Mouse (Mus musculus): ENCODE measurements around the gene Btbd16.

Btbd16 gene

DNA sequence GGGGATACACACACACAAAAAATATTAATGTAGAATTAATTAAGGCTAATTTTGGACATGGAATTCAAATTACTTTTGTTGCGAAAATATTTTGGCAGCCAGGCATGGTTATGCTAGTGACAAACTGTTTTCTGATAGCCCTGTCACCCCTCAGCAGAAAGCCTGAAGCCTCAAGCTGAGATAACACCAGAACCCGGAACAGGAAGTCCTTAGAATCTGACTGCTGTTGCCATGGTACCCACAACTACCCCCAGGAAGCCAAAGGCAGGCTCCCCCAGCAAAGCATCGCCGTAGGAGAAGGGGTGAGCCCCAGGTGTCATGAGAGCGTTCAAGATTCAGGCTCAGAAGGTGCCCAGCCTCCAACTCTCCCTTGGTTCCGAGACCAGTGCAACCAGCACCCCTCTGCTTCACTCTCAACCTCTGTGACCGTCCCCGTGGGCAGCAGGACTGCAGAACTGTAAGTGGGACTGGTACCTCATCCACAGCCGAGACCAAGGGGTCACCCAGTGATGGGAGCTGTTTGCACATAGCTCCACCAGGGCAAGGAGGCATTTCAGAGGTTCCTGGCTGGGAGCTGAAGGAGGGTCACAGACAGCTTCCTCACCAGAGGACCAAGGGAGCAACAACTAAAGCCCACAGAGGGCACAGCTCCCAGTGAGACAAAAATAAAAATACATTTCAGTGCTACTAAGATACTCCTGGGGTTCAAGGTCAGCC is at the start of gene Btbd16:
Btbd16 (plus strand) TSS at position 156 of the 717 bp plus-strand sequence.
- no peak for DNase-seq (ENCODE audit: extremely low read depth, low read depth, low spot score)

DNA sequence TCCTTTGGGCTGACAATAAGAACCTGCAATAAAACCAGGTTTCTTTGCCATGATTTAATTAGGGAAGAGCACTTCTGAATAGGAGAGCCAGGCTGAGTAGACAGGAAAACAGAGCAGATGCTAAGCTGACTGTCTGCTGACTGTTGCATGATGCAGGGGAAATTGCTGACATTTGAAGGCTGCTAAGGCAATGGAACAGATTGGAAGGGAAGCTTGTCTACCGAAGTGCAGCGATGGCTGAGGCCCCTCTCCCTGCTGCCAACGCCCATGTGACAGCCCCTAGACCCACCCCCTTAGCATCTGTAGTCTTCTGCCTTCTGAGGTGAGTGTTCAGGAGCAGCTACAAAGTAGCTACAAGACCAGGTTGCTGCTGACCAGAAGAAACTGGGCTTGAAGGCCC is 47.7 kb upstream of the Btbd16 start:
- DNase-seq (ENCODE audit: extremely low read depth, low read depth, low spot score), result no peak

DNA sequence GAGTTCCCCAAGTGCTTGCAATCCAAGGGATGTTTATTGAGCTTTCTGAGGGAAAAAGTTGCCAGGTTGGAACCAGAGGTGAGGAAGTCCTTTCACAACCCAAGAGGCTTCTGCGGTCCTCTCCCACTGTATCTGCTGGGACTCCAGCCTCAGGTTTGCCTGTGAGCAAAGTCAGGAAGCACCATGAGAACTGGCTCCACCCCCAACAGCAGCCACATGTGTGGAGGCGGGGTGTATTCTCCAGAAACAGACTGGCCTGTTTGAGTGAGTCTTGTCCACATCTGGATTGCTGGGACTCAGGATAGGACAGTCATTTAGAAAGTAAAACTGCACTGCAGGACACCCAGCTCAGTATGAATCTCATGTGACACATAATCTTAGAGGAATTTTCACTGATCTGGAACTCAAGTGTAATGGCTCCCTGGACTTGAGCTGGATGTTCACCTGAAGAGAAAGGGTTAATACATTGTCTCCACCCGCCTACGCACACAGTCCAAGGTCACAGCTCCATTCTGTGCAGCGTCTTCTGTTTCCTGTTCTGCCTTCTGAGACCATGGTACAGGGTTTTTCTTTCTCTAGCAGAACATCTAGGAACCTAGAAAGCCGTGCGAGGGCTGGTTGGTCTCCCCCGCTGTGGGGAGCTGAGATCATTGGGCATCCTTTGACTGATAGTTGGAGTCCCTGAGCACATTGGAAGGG is 47.0 kb upstream of the Btbd16 start:
- no peak for DNase-seq (ENCODE audit: extremely low read depth, low read depth, low spot score)

DNA sequence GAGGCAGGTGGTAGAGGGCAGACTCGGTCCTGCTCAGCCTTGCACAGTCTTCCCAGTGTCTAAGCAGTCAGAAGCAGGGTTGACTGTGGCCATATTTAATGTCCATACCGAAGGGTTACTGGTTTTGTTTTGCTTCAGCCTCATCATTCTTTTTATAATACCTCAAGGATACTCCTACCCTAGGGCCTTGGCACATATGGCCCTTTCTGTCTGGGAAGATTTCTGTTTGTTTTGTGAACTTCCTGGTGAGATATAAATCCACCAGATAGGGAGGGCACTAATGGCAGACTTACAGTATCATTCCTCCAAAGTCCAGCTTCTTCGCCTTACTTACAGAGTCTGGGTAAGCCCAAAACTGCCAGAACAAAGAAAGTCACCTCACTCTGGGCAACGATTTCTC is 46.3 kb upstream of the Btbd16 start:
- no peak for DNase-seq (ENCODE audit: extremely low read depth, low read depth, low spot score)

DNA sequence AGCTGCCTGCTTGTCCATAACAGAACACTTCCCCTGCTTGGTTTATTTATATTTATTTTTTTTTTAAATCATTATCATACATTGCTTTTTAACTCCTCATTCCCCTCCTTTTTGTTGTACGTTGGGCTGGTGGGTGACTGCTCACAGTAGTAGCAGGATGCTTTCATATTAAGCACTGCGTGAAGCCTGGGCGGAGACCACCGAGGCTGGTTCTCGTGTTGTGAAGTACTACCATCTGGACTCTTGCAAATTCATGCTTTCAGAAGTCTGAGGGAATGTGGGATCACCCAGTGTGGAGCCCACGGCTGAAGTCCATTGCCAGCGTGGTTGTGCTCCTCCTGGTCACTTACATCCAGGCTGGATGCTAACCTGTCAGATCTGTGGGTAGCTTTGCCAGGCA is 42.1 kb upstream of the Btbd16 start:
- no peak for DNase-seq (ENCODE audit: extremely low read depth, low read depth, low spot score)

DNA sequence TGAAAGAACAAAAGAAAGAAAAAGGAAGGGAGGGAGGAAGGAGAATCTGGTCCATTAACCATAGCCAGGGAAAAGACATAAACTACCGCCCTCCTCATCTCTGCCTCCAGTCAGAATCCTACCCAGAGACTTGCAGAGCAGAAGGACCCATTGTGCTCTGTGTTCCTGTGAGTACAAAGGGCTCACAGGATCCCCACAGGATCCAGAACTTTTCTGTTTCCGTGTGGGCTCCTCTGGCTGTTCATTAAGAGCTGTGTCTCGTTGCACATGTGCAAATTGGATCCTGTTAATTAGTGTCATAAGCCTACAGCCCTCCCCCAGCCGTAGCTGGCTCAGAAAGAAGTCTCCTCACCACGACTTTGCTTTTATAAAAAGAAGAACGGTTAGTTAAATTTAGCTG is 41.0 kb upstream of the Btbd16 start:
- no peak for DNase-seq (ENCODE audit: extremely low read depth, low read depth, low spot score)

DNA sequence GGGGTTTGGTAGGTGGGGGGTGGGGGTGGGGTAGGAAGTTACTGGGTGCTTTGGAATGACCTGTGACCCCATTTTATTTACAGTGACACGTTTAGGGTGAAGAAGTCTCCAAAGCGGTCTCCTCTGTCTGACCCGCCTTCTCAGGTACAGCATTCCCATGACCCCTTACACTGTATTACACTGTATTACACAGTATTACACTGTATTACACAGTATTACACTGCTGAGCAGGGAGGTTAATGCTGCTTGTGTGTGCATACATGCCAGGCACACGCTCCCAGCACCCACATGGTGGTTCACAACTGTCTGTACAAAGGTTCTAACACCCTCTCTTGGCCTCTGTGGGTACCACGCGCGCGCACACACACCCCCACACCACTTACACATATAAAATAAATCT is 40.4 kb upstream of the Btbd16 start:
- no peak for DNase-seq (ENCODE audit: extremely low read depth, low read depth, low spot score)

DNA sequence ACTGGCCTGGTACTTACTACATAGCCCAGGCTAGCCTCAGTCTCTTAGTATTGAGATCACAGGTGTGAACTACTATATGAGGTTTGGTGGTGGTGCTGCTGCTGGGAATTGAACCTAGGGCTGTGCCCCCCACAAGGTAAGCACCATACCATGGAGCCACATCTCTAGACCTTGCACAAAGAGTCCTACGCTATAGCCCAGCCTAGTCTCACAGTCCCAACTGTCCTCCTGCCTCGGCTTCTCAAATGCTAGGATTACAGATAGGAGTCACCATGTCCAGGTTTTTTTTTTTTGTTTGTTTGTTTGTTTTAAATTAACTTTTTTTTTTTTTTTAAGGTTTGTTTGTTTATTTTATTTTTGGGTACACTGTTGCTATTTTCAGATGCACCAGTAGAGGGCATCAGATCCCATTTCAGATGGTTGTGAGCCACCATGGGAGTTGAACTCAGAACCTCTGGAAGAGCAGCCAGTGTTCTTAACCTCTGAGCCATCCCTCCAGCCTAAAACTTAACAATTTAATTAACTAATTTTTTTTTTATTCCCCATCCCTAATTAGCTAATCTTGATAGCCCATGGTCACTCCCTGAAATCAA is 39.6 kb upstream of the Btbd16 start:
- DNase-seq (ENCODE audit: extremely low read depth, low read depth, low spot score), result no peak

DNA sequence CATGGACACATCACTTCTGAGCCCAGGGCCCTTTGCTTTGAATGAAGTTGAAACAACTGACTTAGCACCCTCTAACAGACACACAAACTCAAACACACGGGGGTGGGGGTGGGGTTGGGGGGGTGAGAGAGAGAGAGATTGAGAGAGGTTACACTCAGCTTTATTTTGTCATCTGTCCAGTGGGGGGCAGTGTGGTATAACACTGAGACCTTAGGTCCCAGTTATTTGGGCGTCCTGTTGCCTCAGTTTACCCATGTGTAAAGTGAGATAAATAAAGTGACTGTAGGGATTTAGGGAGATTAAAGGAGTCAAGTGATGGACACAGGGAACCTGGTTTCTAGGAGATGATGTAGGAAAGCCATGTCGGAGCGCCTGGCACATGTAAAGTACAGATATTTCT is 32.8 kb upstream of the Btbd16 start:
- no peak for DNase-seq (ENCODE audit: extremely low read depth, low read depth, low spot score)

DNA sequence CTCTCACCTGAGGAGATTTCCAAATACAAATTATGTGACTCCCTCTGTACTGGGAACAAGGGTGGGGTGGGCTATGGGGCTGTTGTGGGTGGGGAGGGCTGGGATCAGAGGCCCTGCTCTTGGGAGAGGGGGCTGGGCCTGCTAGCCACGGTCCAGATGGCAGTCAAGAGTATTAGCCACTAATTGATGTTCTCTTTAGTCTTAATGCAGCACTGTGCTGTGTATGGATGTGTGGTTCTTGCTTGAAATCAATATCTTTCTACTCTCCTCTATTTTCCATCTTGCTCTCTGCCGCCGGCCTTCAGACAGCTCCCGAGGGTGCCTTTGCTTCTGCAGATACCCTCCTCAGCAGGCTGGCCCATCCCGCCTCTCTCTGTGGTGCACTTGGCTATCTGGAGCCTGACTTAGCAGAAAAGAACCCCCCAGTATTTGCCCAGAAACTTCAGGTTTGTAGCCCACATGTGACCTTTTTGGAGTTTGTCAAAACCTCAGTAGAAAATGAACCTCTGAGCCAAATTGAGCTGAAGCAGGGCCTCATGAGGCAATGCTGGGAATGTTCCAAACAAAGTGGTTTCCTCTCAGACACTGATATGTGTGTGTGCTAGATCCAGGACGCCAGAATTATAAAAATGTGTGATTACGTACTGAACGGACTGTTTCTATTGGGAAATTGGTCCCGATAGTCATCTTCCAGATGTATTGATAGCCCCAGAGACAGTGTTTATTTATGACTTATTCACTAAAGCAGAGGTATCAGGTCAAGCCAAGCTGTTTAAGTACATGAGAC is 30.4 kb upstream of the Btbd16 start:
- DNase-seq (ENCODE audit: extremely low read depth, low read depth, low spot score), result no peak

DNA sequence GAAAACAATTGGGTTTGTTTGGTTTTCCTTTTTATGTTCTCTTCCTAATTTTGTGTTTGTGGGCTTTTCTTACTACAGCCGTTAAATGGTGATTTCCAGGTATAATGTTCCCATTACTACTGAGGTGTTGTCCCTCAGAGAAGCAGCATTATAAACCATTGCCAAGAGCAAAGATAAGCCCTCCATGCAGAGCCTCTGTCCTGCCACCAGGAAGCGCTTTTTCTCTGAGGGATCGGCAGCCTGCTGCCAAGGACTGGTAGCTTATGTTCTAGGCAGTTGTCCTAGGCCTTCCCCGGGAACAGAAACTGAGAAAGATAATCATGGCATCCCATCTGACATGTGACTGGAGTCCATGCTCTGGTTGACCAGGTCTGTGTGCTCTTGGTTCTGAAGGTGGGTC is 24.7 kb upstream of the Btbd16 start:
- DNase-seq (ENCODE audit: extremely low read depth, low read depth, low spot score), result no peak

DNA sequence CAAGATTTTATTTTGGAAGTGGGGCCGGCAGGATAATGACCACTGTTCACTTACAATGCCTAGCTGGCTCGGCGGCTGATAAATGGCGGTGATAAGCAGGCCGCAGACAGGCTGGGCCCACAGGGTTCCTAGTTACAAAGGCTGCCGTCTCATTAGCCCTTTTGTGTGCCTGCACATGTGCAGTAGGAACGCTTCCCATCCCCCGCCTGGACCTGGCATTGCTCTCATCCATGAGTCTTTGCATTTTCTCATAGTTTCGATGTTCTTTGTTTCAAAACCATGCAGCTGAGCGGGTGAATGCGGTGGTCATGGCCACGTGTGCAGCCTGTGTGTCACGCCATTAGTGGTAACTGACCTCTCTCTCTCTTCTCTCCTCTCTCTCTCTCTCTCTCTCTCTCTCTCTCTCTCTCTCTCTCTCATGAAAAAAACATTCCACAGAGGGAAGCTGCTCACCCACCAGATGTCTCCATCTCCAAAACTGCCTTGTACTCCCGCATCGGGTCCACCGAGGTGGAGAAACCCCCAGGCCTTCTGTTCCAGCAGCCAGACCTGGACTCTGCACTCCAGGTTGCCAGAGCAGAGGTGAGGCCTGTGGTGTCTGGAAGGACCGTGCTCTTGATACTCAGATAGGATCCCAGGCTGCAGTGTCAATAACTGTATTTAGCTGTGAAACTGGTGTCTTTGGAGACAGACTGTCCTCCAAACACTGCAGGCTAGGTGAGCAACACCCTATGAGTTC is 22.9 kb upstream of the Btbd16 start:
- DNase-seq (ENCODE audit: extremely low read depth, low read depth, low spot score), result no peak

DNA sequence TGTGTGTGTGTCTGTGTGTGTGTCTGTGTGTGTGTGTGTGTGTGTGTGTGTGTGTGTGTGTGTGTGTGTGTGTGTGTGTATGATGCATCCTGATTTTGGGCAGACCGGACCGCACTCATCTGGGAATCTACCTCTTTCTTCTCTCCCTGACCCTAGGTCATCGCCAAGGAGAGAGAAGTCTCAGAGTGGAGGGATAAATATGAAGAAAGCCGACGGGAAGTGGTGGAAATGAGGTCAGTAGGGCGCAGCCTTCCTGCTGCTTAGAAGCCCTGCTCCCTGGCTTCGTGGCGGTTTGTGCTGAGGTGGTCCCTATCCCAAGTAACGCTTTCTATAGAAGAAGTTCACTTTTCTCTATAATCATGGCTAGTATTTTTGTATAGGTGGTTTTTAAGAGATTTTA is 22.2 kb upstream of the Btbd16 start:
- DNase-seq (ENCODE audit: extremely low read depth, low read depth, low spot score), result no peak

DNA sequence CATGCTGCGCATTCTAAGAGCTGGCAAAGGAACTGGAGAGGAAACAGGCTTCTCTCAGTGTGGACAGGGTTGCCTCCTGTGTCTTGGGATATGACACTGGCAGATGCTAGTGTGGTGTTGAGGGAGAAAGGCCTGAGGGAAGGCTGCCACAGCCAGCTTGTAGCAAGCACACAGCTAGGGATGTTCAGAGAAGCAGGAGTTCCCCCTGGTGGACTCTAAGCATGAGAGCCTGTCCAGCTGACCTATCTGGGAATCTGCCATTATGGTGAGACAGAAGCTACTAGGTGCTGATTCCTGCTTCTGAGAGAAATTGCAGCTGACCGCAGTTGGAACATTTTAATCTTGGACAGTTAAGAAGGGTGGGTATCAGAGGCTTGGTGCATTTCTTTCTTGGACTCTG is 19.1 kb upstream of the Btbd16 start:
- DNase-seq (ENCODE audit: extremely low read depth, low read depth, low spot score), result no peak

DNA sequence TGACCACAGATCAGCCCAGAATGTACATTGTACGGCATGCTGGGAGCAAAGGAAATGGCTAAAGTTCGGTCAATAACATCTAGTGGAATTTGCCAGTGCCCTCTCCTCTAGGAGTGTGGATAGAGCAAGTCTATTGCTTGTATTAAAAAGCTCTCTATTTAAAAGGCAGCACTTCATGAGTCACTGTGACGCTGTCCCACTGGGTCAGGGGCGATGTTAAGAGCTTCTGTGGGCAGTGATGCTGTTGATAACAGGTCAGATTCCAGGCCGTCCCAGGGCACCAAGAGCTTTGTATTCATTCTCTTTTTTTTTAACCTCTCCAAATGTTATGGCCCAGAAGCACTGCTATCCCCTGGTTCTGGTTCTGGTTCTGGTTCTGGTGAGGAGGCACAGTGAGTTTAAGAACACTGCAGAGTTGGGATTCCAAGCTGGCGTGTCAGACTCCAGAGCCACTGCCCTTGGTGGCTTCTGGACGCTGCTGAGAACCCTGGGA is 17.5 kb upstream of the Btbd16 start:
- DNase-seq (ENCODE audit: extremely low read depth, low read depth, low spot score), result no peak

DNA sequence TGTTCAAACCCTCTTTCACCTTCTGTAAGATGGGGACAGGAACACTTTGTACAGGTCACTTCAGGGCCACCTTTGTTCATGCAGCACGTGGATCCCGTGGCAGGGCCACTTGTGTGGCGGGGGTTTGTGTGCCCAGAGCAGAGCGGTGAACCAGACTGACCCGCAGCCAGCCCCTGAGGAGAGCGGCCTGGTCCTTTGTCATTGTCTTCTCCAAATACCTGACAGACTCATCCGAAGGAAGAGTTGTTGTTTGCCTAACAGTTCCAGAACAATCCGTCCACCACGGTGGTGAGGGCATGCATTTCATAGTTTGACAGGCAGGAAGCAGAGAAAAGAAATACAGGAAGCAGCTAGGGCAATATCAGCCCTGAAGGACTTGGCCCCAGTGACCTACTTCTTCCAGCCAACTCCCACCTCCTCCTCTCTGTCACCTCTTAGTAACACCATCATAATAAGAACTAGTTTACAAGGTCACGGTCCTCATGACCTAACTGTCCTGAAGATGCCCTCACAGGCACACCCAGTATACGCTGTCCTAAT is 16.5 kb upstream of the Btbd16 start:
- DNase-seq (ENCODE audit: extremely low read depth, low read depth, low spot score), result no peak

DNA sequence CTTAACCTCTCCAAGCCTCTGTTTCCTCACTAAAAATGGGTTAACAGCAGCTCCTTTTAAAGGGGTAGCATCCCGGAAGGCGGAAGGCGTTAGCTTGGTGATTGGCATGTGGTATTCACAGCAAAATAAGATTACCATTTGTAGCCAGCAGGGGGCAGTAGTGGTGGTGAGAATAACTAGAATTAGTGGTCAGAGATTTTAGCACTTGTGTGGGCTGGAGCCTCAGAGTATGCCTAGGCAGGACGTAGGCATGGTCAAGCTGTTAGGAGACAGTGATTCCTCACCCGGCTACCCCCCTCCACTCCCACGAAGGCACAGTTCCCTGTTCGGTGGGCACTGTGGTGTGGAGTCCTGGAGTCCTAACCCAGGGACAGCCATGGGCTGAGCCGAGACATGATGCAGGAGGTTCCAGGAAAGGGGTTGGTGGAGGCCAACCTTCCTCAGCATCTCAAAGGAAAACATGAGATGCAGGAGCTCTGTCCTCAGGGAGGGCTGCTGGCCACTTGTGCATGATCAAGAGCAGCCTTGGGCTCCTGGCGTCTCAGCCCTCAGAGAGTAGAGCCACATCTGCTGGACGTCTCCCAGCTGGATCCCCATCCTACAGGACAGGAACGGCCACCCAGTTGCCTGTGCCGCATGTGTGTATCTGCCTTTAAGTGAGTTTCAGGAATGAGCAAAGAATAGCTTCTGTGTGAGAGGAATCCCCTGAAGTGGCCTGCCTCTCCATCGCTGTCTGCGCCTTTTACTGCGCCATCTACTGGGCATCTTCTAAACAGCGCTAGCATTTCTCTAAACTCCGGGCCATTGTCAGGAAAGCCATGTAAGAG is 11.6 kb upstream of the Btbd16 start:
- DNase-seq (ENCODE audit: extremely low read depth, low read depth, low spot score), result no peak

DNA sequence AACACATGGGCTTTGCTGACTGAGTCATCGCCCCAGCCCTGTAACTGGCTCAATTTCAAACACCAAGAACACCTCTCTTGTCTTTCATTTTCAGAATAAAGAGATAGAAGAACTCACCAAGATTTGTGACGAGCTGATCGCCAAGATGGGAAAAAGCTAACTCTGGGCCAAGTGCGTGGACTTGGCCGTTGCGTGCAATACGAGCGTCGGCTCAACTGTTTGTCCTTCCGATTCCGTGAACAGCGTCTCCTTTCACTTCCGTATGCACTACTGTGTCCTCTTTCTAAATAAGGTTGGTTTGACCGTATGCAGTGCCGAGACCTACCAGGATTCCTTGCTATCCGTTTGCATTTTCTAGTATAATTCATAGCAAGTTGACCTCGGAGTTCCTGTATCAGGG is 9.7 kb upstream of the Btbd16 start:
- DNase-seq (ENCODE audit: extremely low read depth, low read depth, low spot score), result no peak

DNA sequence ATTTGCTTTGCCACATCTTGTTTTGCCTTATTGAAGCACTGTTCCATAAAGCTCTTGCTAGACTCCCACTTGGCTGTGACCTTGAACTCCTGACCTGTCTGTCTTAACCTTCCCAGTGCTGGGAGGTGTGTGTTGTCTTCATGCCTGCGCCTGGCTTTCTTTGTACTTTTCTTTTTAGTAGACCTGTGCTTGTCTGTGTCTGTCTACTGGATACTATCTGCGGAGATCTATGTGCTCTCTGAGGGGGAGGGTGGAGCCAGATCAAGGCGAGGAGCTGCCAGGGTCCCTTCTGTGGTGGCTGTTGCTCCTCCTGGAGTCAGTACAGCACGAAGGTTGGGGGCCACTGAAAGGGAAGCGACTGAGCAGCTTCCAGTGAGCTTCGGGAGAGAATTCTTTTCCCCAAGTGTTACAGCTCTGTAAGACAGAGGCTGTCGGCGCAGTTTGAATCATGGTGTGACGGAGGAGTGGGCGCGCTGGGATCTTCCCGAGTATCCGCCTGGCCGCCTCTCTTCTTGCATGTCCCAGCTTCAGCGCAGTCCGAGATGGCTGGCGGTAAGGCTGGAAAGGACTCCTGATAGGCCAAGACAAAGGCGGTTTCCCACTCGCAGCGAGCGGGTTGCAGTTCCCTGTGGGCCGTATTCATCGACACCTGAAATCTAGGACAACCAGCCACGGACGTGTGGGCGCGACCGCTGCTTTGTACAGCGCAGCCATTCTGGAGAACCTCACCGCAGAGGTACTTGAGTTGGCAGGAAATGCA is 7.3 kb upstream of the Btbd16 start:
- no peak for DNase-seq (ENCODE audit: extremely low read depth, low read depth, low spot score)
